Mouse (Mus musculus): ENCODE results near the gene C530008M17Rik.
"Not testable (repeated sequence)": the region's sequence is repeated elsewhere in the genome, so short reads cannot be mapped to it uniquely, and the experiment has no call there.

The C530008M17Rik gene

DNA sequence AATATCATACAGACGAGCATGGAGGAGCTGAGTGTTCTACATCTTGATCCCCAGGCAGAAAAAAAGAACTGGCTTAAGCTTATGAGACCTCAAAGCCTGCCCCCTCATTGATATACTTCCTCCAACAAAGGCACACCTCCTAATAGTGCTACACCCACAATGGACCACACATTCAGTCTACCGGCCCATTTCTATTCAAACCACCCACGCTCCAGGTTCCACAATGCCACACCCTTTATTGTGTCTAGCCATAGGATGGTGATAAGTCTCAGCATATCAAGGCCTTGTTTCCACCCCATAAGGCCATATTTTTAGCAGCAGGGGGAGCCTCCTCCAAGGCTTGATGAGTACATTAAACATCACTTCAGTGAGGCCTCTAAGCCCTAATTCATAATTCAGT, 254.5 kb downstream of the C530008M17Rik start:
- no peak for DNase-seq

DNA sequence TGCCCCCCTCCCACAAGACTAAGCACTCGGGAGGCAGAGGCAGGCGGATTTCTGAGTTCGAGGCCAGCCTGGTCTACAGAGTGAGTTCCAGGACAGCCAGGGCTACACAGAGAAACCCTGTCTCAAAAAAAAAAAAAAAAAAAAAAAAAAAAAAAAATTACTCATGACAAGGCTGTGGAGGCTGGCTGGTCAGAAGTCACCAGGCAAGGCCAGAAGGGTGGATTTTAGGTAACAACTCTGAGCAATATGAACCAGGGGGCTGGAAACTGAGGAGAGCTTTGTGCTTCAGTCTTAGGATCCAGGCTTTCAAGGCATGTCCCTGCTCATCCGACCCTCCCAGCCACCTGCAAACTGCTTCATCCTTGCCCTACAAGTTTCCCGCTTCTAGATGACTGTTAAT, 256.2 kb downstream of the C530008M17Rik start:
- DNase-seq, result not testable (repeated sequence)

DNA sequence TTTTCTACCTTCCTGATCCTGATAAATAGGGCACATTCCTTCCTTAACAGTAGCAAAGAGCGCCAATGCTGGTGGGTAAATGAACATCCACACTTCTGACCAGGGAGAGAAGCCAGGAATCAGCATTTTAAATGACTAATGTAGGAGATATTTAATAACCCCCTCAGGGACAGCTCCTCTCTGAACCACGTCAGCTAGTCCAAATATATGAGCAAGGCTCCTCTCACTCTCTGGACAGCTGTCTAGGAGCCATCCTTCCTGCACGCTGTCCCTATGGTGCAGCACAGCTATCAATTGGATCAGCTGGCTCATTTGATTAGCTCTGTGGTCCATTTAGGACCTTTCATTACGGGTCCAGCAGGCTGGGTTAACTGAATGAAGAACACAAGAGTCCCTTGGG, 266.5 kb downstream of the C530008M17Rik start:
- no peak for DNase-seq
